Mouse (Mus musculus) Patski (cell line): ENCODE measurements at regions not wholly inside any gene's neighbourhood (a gene's known extent, or its start where the extent isn't known, plus 50 kb on each side); places are given as distances from the start of the nearest gene placed in this dataset.

Experiments used
- ATAC-seq: fragments of 100-300 bp; one replicate; pipeline ENCODE4 v1.8.0; 2021
- CTCF ChIA-PET: fragments of 350-600 bp; sonication (Branson Sonifier 250); formaldehyde crosslinking; loops from one replicate; lab custom pipeline; 2022; ENCODE audit warnings: inconsistent platforms; lab: Charles Lee
- POLR2A ChIA-PET: fragments of 350-600 bp; sonication (Branson Sonifier 250); formaldehyde crosslinking; loops from one replicate; lab custom pipeline; 2022; ENCODE audit warnings: antibody characterized with exemption, inconsistent platforms; lab: Charles Lee
- DNase-seq: peaks from one replicate; pipeline ENCODE4 v3.0.0-alpha.2; 2011; ENCODE audit warnings: low read depth, low spot score
- H3K27me3 ChIP-seq: fragments of 371-371 bp; one replicate; pipeline ENCODE4 v1.5.1; 2021
- CTCF ChIP-seq: fragments of 100-300 bp; IDR thresholded peaks from one replicate; pipeline ENCODE4 v1.5.1; 2021
- in situ Hi-C: fragments of 300-500 bp; cut with MboI; formaldehyde crosslinking; loops from 3 replicates; pipeline ENCODE4 v1.11.1; 2018; ENCODE audit warnings: low pct_unique_long_range_greater_than_20kb, mixed read lengths

DNA sequence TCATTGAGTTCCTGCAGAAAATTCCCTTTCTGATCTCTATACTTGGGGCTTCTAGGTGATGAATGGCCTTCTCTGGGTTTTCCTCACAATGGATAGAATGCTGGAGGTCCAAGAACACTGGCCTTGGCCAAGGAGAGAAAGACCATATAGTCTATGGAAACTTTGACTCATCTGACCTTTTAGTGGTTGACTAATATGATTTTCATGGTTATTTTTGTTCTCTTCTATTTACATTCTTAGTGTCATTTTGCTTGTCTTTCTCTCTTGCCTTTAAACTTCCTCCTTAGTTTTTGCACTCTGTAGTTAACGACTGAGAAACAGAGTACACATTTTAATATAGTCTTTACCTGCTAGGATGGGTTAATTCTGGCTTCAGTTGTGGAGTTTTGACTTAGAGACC, 65.6 kb downstream of the Rtl9 start:
- ATAC-seq (no peak), DNase-seq (no peak)
- ChIA-PET POLR2A (no interaction called here), CTCF (no interaction called here)
- H3K27me3 ChIP-seq = peaks cover 23% of the 10 kb centered on the region
- in situ Hi-C loops = no loop called here
- TF ChIP-seq CTCF = no peak

DNA sequence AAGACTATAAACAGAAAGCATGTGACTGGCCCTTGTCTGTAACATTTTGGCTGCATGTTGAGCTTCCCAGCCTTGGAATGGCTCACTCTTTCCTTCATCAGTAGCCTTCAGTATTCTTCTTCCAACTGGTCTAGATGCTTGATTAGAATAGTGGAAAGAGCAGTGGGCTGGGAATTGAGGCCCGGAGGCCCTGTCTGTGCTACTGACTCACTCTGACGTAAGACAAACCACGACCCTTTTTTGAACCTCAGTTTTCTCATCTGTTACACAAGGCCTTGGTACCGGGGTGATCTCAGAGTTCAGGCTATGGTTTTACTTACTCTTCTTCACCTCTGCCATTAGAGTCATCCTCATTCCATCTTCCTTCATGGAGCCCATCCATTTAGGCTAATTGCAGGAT, 95.2 kb downstream of the Rtl9 start:
- POLR2A ChIA-PET = no interaction called here
- ATAC-seq (no peak), DNase-seq (no peak)
- CTCF ChIA-PET = no interaction called here
- in situ Hi-C loops = no loop called here
- no peak for TF ChIP-seq CTCF
- peaks cover 59% of the 10 kb centered on the region for H3K27me3 ChIP-seq

DNA sequence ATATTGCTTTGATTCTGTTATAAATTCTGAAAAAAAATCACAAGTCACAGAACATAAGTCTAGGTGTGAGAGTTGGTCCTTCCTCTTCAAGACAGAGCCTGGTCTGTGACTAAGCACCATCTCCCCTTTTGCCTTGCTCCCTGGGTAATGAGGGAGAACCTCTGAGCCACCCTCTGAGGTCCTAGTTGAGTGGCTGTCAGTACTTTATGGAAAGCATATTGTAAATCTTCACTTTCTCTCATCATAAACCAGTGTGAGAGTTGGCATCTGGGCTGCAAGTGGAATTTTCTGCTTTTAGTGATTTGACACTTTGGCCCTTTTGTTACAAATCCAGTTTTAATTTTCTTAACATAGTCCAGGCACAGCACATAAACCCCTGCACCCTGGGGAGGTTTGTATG, 103.3 kb downstream of the Rtl9 start:
- POLR2A ChIA-PET = no interaction called here
- DNase-seq (no peak), ATAC-seq (no peak)
- H3K27me3 ChIP-seq = peaks cover 47% of the 10 kb centered on the region
- in situ Hi-C loops = no loop called here
- no peak for TF ChIP-seq CTCF
- CTCF ChIA-PET = no interaction called here

DNA sequence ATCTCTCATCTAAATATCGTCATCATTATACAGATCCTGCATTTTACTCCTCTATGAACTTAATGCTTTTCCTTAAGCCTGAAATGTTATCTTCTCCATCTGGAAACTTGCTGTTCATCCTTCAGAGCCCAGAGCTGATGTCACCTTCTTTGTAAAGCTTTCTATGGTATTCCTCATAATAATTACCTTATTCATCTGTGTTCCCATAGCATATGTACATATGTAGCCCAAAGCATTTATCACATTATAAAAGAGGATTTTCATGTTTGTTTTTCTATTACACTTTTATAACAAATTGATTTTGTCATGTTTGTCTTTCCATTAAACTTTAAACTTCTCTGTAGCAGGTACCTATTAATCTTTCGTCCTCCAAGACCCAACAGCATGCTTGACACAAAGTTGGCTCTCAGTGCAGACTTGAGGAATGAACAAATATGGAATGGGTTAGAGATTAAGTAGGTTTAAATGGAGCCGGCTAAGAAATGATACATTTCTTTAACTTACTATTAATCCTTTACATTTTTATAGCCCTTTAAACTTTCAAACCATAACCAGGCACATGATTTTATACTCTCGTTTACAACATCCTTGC, 104.5 kb downstream of the Rtl9 start:
- TF ChIP-seq CTCF = no peak
- in situ Hi-C loops = no loop called here
- ChIA-PET CTCF (no interaction called here), POLR2A (no interaction called here)
- DNase-seq = no peak
- ATAC-seq = no peak
- H3K27me3 ChIP-seq = peaks cover 49% of the 10 kb centered on the region

DNA sequence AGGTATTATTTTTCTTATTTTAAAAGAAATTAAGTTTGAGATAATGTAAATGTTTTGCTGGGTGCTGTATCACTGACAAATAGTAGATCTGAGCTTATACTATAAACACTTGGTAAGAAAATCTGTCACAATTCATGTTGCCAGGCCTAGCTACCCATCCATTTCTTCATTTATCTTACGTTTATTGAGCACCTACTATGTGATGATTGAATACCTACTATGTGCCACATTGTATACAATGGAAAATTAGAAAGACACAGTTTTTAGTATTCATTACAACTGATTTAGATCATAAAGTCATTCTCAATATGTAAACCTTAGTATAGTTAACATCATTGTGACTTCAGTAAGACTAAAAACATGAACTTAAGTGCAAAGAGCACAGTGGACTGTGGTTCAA, 117.2 kb downstream of the Rtl9 start:
- DNase-seq = no peak
- H3K27me3 ChIP-seq = peaks cover 39% of the 10 kb centered on the region
- in situ Hi-C loops = no loop called here
- ChIA-PET POLR2A (no interaction called here), CTCF (no interaction called here)
- TF ChIP-seq CTCF = no peak
- ATAC-seq = no peak
